Mouse (Mus musculus): ENCODE data around the gene B4galt4.

DNA sequence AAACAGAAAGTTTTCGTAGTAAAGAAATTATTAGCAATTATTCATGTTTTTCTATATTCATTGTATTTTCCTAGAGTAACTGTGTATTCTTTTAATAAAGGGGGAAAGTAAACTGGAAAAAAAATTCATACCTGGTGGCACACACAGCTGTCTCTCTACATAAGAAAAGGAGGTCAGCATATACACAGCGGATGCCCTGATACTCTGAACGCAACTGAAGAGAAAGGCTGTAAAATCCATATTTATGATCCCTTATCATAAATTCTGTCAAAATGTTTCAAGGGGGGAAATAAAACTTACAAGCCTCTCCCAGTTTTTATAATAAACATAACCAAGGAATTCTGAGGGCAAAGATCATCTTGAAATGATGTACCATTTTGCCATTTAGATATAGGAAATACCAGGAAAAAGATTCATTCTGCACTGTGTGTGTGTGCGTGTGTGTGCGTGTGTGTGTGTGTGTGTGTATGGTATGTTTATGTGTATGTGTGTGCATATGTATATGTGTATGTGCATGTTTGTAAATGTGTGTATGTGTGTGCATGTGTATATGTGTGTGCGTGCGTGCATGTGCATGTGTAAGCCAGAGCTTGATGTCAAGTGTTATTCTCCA lies 39.0 kb downstream of the B4galt4 start:
- TF ChIP-seq GATA1 (IDR thresholded peaks at IDR 0.05; ENCODE audit: low read length) (no peak), TAL1 (IDR thresholded peaks at IDR 0.05; ENCODE audit: low read length) (no peak)
